Mouse (Mus musculus) limb, embryonic 14.5 days (tissue): ENCODE measurements around the gene Hnrnpu. TPM values are rescaled to one million over a fixed set of nuclear protein-coding genes. Genes with fewer than 3 reads are reported as not detected.
"Not testable (repeated sequence)": the region's sequence is repeated elsewhere in the genome, so short reads cannot be mapped to it uniquely, and the experiment has no call there.

Experiments
- ATAC-seq: fragments of 200-750 bp; cut with Nextera tagmentation; 2 replicates; pipeline ENCODE4 v1.8.0; 2017; ENCODE audit warnings: low read depth, moderate number of reproducible peaks, moderate TSS enrichment; ENCODE audit not compliant: low FRiP score
- DNase-seq: peaks from one replicate; pipeline ENCODE4 v3.0.0-alpha.2; 2015; ENCODE audit warnings: low spot score
- H3K27ac ChIP-seq: fragments of 300-500 bp; sonication (generic); replicated peaks from 2 replicates; pipeline ENCODE4 v1.5.1; 2014; ENCODE audit warnings: low read depth, mild to moderate bottlenecking, low read length, moderate library complexity, mixed read lengths
- H3K27me3 ChIP-seq: fragments of 300-500 bp; sonication (generic); 2 replicates; pipeline ENCODE4 v1.6.1; 2014; ENCODE audit warnings: low read length, mixed read lengths; ENCODE audit not compliant: control insufficient read depth, insufficient read depth
- H3K36me3 ChIP-seq: fragments of 300-500 bp; sonication (generic); 2 replicates; pipeline ENCODE4 v1.6.1; 2014; ENCODE audit warnings: mild to moderate bottlenecking, low read length, moderate library complexity, mixed read lengths; ENCODE audit not compliant: control insufficient read depth, insufficient read depth
- H3K4me1 ChIP-seq: fragments of 300-500 bp; sonication (generic); 2 replicates; pipeline ENCODE4 v1.6.1; 2014; ENCODE audit warnings: antibody characterized with exemption, low read length, mixed read lengths; ENCODE audit not compliant: control insufficient read depth, insufficient read depth
- H3K4me2 ChIP-seq: fragments of 300-500 bp; sonication (generic); replicated peaks from 2 replicates; pipeline ENCODE4 v1.6.1; 2014; ENCODE audit warnings: low read depth, mild to moderate bottlenecking, low read length, moderate library complexity; ENCODE audit not compliant: severe bottlenecking
- H3K4me3 ChIP-seq: fragments of 300-500 bp; sonication (generic); replicated peaks from 2 replicates; pipeline ENCODE4 v1.5.1; 2014; ENCODE audit warnings: low read length
- H3K9ac ChIP-seq: fragments of 300-500 bp; sonication (generic); 2 replicates; pipeline ENCODE4 v1.6.1; 2014; ENCODE audit warnings: mild to moderate bottlenecking, low read depth, low read length, moderate library complexity; ENCODE audit not compliant: severe bottlenecking
- H3K9me3 ChIP-seq: fragments of 300-500 bp; sonication (generic); 2 replicates; pipeline ENCODE4 v1.6.1; 2016; ENCODE audit warnings: low read length; ENCODE audit not compliant: control insufficient read depth
- POLR2A ChIP-seq: fragments of 200-500 bp; IDR thresholded peaks from 2 replicates; pipeline ENCODE4 v1.8.0; 2012; ENCODE audit warnings: inconsistent platforms, mild to moderate bottlenecking, moderate library complexity, borderline replicate concordance; ENCODE audit not compliant: insufficient read depth, insufficient read length; ENCODE audit errors: extremely low read depth
- WGBS: fragments of 180-500 bp; shearing (Covaris S2); extraction: QIAGEN DNeasy Blood & Tissue Kit; methylation state at CpG from one replicate; pipeline ENCODE4 v1.1.7; 2014; 5-methylcytosine and 5-hydroxymethylcytosine counted together
- polyA plus RNA-seq, 2 experiments: library from polyadenylated mRNA; depleted of rRNA in 1 of 2; stranded (reverse) in 1 of 2; unstranded in 1 of 2; fragments of >200 nt; fragmentation: Nextera tagmentation in 1 of 2; extraction: Ambion mirVana in 1 of 2; gene quantifications; 2 replicates each; pipeline versions ENCODE4 v1.2.1 to v1.2.3; 2012 to 2014

The Hnrnpu gene
- polyA plus RNA-seq, 2 experiments = 379 to 393 TPM

DNA sequence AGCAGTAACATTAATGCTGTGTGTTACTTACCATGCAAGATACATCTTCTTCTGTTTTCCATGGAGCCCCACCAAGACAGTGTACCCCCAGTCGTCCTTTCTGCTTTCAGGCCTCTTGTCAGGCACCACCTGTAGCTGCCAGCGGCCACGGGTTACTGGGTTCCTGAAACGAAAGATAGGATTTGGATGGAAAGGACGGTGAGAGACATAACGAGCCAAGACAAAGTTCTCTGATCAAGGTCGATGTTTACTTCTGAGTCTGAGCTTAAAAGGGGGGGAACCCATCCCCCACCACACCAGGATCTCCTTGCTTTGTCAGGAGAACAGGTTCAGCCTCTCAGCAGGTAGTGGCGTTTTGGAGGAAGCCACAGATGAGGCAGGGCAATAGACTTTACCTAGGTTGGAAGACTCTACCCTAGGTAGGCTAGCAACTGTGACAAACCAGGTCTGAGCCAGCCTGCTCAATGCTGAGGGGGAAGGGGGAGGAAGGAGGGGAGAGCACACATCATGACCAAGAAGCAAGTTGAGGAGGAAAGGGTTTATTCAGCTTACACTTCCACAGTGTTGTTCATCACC lies 49.9 kb downstream of the Hnrnpu start:
- no peak for TF ChIP-seq POLR2A
- Histone ChIP-seq H3K27ac (no peak overlapping the region), H3K36me3 (no peaks in the 10 kb centered on the region), H3K4me2 (no peak overlapping the region), H3K9me3 (no peaks in the 10 kb centered on the region), H3K9ac (no peak overlapping the region), H3K27me3 (no peaks in the 10 kb centered on the region), H3K4me3 (no peak overlapping the region), H3K4me1 (no peaks in the 10 kb centered on the region)
- DNase-seq (no peak), ATAC-seq (no peak)
- WGBS = 66% methylated on average over 8 of the region's 8 CpGs

DNA sequence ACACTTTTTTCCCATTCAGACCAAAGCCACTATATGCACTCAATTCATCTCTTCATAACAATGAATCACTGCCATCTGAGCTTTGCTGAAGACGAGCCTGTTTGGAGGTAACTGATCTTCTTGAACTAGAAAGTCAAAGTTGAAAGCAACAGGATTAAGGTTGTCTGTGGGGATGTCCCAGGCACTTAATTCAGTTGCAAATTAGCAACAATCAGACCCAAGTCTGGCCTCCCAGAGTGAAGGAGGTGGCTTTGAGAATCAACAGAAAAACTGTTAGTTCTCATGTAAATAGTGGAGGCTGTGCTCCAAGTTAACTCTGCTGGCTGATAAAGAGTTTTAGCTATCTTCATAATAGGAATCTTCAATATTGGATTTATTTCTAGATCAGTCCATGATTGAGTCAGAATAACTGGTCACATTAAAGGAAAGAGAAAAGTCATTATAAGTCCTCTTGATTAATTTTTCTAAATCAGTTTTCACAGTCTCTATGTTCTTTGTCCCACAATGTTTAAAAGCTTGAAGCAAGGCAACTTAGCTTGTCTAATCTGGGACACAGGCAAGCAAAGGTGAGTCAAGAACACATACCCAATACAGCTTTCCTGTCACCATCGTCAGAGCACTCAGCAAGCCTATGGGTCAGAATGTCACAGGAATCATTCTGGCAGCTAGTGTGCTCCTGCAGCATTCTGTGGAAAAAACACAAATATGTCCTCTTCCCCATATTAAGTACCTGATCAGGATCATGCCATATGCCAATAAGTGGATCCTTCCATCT lies 53.5 kb downstream of the Hnrnpu start:
- no peaks in the 10 kb centered on the region for H3K4me1 ChIP-seq
- H3K4me2 ChIP-seq = no peak overlapping the region
- ATAC-seq (no peak), DNase-seq (no peak)
- no peak overlapping the region for H3K27ac ChIP-seq
- 68% methylated on average over 2 of the region's 2 CpGs for WGBS
- no peak overlapping the region for H3K9ac ChIP-seq
- no peak overlapping the region for H3K4me3 ChIP-seq
- no peak for TF ChIP-seq POLR2A
- H3K27me3 ChIP-seq = no peaks in the 10 kb centered on the region
- H3K36me3 ChIP-seq = no peaks in the 10 kb centered on the region
- H3K9me3 ChIP-seq = no peaks in the 10 kb centered on the region

DNA sequence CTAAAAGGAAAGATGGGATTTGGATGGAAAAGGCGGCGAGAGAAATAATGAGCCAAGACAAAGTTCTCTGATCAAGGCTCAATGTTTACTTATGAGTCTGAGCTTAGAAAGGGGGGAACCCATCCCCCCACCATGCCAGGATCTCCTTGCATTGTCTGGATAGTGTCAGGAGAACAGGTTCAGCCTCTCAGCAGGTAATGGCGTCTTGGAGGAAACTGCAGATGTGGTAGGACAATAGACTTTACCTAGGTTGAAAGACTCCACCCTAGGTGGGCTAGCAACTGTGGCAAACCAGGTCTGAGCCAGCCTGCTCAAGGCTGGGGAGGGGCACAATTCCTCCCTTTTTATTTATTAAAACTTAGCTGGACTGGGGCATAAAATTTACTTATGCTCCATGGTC lies 54.3 kb downstream of the Hnrnpu start:
- H3K27me3 ChIP-seq, H3K4me2 ChIP-seq, H3K4me3 ChIP-seq, H3K9ac ChIP-seq, ATAC-seq, H3K36me3 ChIP-seq, DNase-seq, H3K9me3 ChIP-seq, H3K4me1 ChIP-seq, H3K27ac ChIP-seq: not testable (repeated sequence)
- WGBS = 92% methylated on average over 3 of the region's 3 CpGs

DNA sequence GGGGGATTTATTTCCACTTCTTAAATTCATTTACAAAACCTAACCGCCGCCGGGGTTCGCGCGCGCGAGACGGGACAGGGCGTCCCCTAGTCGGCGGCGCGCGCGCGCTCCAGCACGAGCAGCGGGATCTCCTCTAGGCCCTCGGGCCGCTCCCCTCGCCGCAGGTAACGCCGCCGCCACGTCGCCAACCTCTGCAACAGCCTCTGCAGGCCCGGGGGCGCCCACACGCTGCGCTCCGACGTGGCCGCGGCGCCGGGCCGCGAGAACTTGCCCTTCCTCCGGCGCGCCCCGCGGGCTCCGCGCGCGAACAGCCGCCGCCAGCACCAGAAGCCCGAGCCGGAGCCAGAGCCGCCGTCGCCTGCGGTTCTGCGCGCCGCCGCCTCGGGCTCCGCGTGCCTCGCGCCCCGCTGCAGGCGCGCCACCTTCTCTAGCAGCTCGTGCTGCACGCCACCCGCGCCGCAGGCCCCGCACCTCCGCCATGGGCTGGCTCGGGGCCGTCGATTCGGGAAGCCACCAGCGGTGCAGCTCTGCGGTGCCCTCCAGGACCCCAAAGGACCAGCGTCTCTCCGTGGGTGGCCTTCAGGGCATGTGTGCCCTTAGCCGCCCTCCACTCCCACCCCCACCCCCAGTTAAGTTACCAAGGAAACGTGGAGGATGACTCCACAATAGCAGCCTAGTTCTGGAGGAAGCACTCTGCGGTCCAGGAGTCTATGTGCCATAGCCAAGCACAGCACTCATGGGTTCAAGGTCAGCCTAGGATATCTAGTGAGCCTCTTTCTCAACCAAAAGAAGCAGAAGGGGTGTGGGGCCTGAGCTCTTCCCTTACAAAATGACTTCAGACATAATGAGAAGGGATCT lies 61.3 kb downstream of the Hnrnpu start:
- Histone ChIP-seq H3K27ac (peak overlapping the region; percentile 85), H3K4me3 (peak overlapping the region; percentile 67), H3K27me3 (no peaks in the 10 kb centered on the region), H3K4me1 (peaks cover 3% of the 10 kb centered on the region; the same call in 1 of the 2 replicates), H3K9me3 (no peaks in the 10 kb centered on the region), H3K36me3 (no peaks in the 10 kb centered on the region), H3K4me2 (peak overlapping the region; percentile 72), H3K9ac (peak overlapping the region; percentile 93)
- under 1% methylated on average over 38 of the region's 87 CpGs for WGBS
- ATAC-seq (peak; percentile 88), DNase-seq (peak; percentile 78)
- no peak for TF ChIP-seq POLR2A

DNA sequence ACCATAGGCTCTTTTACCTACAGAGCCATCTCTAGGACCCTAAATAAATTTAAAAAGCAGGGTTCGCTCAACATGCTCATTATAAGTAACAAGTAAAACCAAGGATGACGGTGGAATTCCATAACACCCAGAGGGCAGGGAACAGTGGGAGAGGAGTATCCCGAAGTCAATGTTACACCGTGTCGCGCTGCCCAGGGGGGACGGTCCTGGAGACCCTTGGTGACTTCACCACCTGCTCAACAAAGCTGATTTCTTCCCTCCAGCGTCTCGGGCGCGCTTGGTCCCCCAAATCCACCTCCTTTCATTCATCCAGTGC lies 61.9 kb downstream of the Hnrnpu start:
- peak overlapping the region; percentile 85; the same call in 1 of the 2 replicates for H3K27ac ChIP-seq
- 3% methylated on average over 11 of the region's 11 CpGs for WGBS

More for the DNA sequence above, 61.9 kb downstream of the Hnrnpu start:
- TF ChIP-seq POLR2A = no peak
- Histone ChIP-seq H3K4me3 (peak overlapping the region; percentile 67), H3K27me3 (no peaks in the 10 kb centered on the region), H3K4me1 (peaks cover 3% of the 10 kb centered on the region; the same call in 1 of the 2 replicates), H3K4me2 (peak overlapping the region; percentile 72), H3K9ac (peak overlapping the region; percentile 93), H3K36me3 (no peaks in the 10 kb centered on the region), H3K9me3 (no peaks in the 10 kb centered on the region)
- ATAC-seq (peak; percentile 35), DNase-seq (no peak)
